Mouse (Mus musculus): ENCODE data around the gene Scg2.
A peak's percentile ranks its signal among the peaks of the same experiment; 100 is the strongest.

The Scg2 gene

DNA sequence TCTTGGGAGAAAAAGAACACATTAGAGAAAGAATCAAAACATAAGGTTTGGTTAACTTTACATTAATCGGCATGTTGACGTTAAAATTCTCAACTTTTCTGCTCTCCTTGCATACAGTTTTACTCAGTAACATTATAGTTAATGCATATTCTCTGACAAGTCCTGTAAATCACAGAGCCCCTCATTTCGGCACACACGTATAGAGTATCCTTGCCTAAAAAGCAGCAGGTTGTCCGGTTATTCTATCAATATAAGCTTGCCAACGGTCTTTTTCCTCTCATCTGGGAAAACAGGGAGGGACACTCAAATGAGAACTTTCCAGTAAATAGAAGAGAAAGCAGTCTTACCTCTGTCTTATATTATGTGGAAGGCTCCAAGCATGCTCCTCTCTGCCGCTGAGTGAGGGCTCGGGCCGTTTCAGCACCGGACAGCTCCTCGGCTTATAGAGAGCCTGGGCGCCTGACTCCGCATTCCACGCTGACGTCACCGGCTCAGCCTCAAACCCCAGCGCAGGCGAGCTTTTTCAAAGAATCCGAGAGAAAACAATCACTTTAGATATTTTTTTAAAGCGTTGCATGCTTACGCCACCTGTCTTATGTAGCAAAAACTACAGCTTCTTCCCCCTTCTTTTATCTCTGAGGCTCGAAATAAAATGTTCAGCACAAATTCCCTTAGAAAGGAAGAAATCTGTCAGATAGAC lies at the start of gene Scg2:
Gene Scg2 (minus strand): TSS at position 512 of the 700 bp plus-strand sequence.
- peak; percentile 91 for DNase-seq

DNA sequence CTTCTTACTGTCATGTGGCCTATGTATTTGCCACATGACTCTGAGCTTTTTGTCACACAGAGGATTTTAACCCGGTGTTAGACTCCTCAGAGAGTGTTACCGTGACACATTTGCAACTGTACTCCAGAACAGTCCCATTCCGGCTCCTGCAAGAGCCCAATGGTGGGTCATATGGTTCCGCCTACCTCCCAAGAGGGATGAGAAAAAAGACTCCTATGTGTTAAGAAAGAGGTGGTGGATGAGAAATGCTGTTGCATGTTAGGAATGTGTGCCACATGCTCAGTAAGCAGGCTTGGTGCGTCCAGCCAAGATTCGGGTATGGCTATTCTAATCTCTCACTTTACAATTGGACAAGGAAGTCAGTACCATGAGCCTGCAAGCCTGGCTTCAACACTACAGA lies 45.6 kb upstream of the Scg2 start:
- peak; percentile 75 for DNase-seq

DNA sequence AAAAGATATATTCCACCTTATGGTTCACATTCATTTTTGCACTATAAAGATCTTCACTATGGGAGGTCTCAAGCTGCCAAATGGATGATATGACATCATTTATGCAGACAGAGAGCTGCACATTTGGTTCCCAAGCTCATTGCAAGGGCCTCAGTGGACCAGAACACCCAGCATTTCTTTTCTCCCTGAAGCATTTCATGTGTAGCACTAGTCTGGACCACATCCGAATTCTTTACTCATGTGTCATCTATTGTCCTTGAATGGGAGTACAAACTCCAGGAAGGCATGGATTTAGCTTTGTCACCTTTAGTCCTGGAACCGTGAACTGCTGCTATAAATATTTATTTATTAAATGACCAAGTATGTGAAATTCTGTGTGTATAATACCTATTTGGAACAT lies 30.9 kb upstream of the Scg2 start:
- no peak for DNase-seq

GRCm38 (mm10) chr1:79469871-79470270 lies 30.0 kb upstream of the Scg2 start:
- DNase-seq, result no peak

DNA sequence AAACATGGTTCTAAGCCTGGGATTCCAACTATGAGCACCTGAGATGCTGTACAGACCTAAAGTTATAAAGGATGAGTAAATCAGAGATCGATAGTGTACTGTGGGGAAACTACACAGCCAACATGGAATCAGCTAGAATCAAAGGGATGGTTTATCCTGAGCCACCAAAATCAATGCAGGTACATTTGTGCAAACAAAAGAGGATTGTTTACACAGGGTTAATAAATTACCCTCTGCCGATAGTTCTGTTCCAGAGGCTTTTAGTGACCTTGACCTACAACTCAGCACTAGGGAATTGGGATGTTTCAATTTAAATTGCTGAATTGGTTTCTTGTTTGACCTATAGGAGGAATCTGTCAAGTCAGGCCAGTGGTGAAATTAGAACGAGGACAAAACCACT lies 26.7 kb upstream of the Scg2 start:
- DNase-seq, result no peak

- no peak for DNase-seq
These were observed 18.6 kb upstream of the Scg2 start for GRCm38 (mm10) chr1:79458558-79458957.

- no peak for DNase-seq
These were observed 14.2 kb upstream of the Scg2 start for GRCm38 (mm10) chr1:79454164-79454563.

DNA sequence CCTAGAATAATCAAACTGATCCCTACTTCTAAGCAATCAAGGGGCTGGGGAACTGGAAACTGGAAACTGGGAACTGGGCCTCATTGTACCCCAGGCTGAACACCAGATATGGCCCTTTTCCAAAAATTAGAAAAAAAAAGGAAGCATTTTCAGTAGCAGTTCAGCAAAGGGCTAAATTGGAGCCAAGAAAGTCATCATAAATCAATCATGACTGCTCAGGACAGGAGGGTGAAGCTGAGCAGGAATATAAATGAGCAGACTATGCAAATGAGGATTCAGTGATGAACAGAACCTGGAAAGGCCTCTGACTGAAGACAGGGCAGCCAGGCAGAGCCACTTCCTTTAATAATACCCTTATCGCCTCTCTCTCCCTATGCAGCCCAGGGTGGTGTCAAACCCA lies 12.4 kb upstream of the Scg2 start:
- no peak for DNase-seq

GRCm38 (mm10) chr1:79450343-79451021 lies 10.6 kb upstream of the Scg2 start:
- DNase-seq, result peak; percentile 54

DNA sequence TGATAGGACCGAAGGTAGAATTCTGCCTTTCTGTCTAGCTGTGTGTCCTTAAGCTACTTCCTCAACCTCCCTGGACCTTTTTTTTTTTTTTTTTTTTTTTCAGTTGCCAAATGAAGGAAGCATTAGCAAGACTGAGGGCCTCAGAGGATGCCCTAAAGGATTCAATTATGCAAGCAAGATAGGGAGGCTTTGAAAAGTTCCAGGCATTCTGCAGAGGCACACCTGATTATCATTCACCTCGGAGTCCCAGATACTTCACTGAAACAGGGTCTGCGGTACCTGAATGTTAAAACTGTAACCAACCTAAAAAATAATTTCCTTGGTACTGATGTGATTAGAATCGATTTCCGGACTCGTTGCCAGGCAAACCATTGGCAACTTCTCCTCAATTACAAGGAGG lies 10.0 kb upstream of the Scg2 start:
- DNase-seq, result no peak

DNA sequence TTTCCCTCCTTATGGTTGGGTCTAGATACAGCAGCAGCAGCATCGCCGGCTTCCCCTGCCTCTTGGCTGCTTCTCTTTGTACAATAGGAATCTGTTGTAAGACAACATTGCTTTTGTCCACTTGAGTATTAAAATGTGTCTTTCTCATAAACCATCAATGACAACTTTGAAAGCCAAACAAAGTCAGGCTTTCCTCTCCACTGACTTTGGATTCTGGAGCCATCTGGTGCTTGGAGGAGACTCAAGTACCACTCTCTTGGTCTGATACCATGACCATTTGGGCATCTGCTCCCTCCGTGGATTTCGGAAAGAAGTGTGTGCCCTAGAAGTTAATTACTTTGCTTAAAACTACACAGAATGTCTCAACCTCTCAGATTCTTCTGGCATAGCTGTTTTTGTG lies 5.7 kb upstream of the Scg2 start:
- no peak for DNase-seq

DNA sequence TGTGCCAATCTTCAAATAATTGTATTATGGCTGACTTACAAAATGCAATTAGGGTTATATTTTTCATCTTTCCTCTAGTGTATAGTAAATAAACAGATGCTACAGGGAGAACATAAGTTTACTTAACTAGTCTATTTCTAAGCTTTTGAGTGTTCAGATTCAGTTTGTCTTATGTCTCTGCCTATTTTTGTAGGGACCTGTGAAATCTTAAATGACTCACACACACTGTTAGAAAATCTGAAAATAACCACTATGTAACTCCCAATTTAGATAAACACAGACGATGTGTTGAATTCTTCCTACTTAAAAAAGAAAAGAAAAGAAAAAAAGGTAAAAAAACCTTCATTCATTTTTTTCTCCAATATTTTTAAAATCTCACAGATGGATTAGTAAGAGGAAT lies 2.2 kb downstream of the Scg2 start:
- no peak for DNase-seq

- no peak for DNase-seq
These were observed 3.2 kb downstream of the Scg2 start for GRCm38 (mm10) chr1:79436671-79437070.

DNA sequence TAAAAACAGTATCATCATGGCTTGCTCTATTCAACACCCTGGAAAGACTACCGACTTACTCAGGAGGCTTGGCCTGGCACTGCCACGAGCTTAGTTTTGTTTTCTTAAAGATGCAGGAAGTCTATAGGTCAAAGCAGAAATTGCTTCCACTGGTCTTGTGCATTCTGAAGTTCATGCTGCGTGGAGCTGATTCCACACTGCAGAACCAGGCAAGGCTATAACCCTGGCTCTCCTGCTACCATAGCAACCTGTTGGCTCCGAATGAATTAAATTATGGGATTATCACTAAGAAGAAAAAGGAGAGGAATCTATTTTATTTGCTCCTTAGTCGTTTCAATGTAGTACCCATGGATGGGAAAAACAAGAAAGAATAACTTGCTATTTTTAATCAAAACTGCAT lies 10.9 kb downstream of the Scg2 start:
- no peak for DNase-seq

GRCm38 (mm10) chr1:79415496-79415895 lies 24.4 kb downstream of the Scg2 start:
- no peak for DNase-seq

DNA sequence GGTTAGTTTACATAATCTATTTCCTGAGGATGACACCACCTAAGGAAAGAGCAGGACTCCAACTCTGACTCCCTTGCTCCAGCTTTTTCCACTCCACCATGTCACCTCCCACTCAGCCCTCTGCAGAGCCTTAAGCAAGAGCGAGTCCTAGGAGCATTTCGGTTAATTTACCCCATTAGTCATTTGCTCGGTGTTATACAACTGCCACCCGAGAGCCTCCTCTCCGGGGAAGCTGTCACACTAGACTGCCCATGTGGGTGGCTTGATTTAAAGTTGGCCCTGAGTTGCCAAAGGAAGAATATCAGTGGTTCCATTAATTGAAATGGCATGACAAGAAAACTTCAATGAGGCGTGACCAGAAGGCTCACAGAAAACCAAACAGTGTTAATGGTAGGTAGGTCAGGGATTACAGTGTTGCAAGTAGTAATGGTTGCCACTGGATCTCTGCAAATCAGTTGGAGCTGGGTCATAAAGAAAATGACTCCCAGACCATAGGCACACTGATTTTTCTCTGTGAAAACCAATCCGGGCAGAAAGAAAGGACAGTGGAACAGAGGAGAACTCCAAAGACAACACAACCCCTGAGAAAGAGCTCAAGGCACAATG lies 33.5 kb downstream of the Scg2 start:
- peak; percentile 45 for DNase-seq

GRCm38 (mm10) chr1:79401090-79402012 lies 38.6 kb downstream of the Scg2 start:
- no peak for DNase-seq

- DNase-seq, result no peak
These were observed 39.6 kb downstream of the Scg2 start for GRCm38 (mm10) chr1:79400284-79400683.

All from right cerebral cortex, adult 18-20 months (tissue).